Mouse (Mus musculus) MEL (cell line): ENCODE results near the gene Piezo1. TPM values are rescaled to one million over a fixed set of nuclear protein-coding genes. Genes with fewer than 3 reads are reported as not detected.

Source experiments
- DNase-seq: peaks from one replicate; pipeline ENCODE4 v3.0.0; 2011; ENCODE audit warnings: low read depth, low spot score
- H3K27ac ChIP-seq: 2 replicates; pipeline ENCODE4 v1.5.1; 2012; ENCODE audit warnings: low read depth, mild to moderate bottlenecking, control low read depth, low read length, moderate library complexity; ENCODE audit not compliant: control insufficient read depth
- H3K27me3 ChIP-seq, 2 experiments: fragments of 150-350 bp in 1 of 2; sonication (generic) in 1 of 2; 2 replicates each; pipeline ENCODE4 v1.6.1; 2012; ENCODE audit warnings: low read length in 2 of 2, mild to moderate bottlenecking in 2 of 2, improper control_type of control experiment in 1 of 2, moderate library complexity in 1 of 2; ENCODE audit not compliant: insufficient read depth in 2 of 2, control insufficient read depth in 1 of 2
- H3K36me3 ChIP-seq, 2 experiments: 2 replicates each; pipeline ENCODE4 v1.6.1; 2012 to 2014; ENCODE audit warnings: low read length in 2 of 2, improper control_type of control experiment in 1 of 2, inconsistent platforms in 1 of 2, mild to moderate bottlenecking in 1 of 2; ENCODE audit not compliant: insufficient read depth in 2 of 2, control insufficient read depth in 1 of 2
- H3K4me1 ChIP-seq, 2 experiments: fragments of 150-350 bp in 1 of 2; sonication (generic) in 1 of 2; 2 replicates each; pipeline ENCODE4 v1.6.1; 2012; ENCODE audit warnings: low read length in 2 of 2, improper control_type of control experiment in 1 of 2, mild to moderate bottlenecking in 1 of 2; ENCODE audit not compliant: insufficient read depth in 2 of 2, control insufficient read depth in 1 of 2
- H3K4me3 ChIP-seq, 2 experiments: fragments of 150-350 bp in 1 of 2; sonication (generic) in 1 of 2; 2 replicates each; pipeline ENCODE4 v1.5.1; 2012; ENCODE audit warnings: low read depth in 2 of 2, low read length in 2 of 2, mild to moderate bottlenecking in 2 of 2, moderate library complexity in 2 of 2, control low read depth in 1 of 2, improper control_type of control experiment in 1 of 2; ENCODE audit not compliant: control insufficient read depth in 1 of 2, insufficient read depth in 1 of 2
- H3K79me2 ChIP-seq: 2 replicates; pipeline ENCODE4 v1.6.1; 2012; ENCODE audit warnings: mild to moderate bottlenecking, low read length, moderate library complexity; ENCODE audit not compliant: control insufficient read depth, poor library complexity, insufficient read depth
- H3K9ac ChIP-seq: 2 replicates; pipeline ENCODE4 v1.6.1; 2012; ENCODE audit warnings: low read depth, mild to moderate bottlenecking, control low read depth, low read length, moderate library complexity; ENCODE audit not compliant: control insufficient read depth, poor library complexity, severe bottlenecking
- H3K9me3 ChIP-seq: fragments of 150-350 bp; sonication (generic); replicated peaks from 2 replicates; pipeline ENCODE4 v1.6.1; 2012; ENCODE audit warnings: mild to moderate bottlenecking, low read length, improper control_type of control experiment, moderate library complexity; ENCODE audit not compliant: insufficient read depth
- CHD1 ChIP-seq: IDR thresholded peaks from 2 replicates; pipeline ENCODE4 v1.6.1; 2012; ENCODE audit warnings: low read depth, mild to moderate bottlenecking, inconsistent platforms, low read length, improper control_type of control experiment
- CTCF ChIP-seq, 3 experiments: IDR thresholded peaks in 2 of 3; conservative IDR thresholded peaks in 1 of 3; 2 replicates each; pipeline ENCODE4 v1.5.1; 2011 to 2012; ENCODE audit warnings: low read length in 3 of 3, low read depth in 2 of 3, mild to moderate bottlenecking in 2 of 3, improper control_type of control experiment in 1 of 3, inconsistent platforms in 1 of 3, mixed read lengths in 1 of 3, moderate library complexity in 1 of 3; ENCODE audit not compliant: control insufficient read depth in 1 of 3, insufficient read depth in 1 of 3, poor library complexity in 1 of 3, severe bottlenecking in 1 of 3
- E2F4 ChIP-seq: IDR thresholded peaks from 2 replicates; pipeline ENCODE4 v1.6.1; 2011; ENCODE audit warnings: low read depth, low read length, improper control_type of control experiment, borderline replicate concordance
- ETS1 ChIP-seq: IDR thresholded peaks from 2 replicates; pipeline ENCODE4 v1.6.1; 2012; ENCODE audit warnings: low read depth, mild to moderate bottlenecking, inconsistent platforms, low read length, improper control_type of control experiment, moderate library complexity
- GABPA ChIP-seq: IDR thresholded peaks from 2 replicates; pipeline ENCODE4 v1.6.1; 2012; ENCODE audit warnings: low read depth, mild to moderate bottlenecking, inconsistent platforms, low read length, improper control_type of control experiment, moderate library complexity
- GATA1 ChIP-seq: IDR thresholded peaks from 2 replicates; pipeline ENCODE4 v1.6.1; 2011; ENCODE audit warnings: low read depth, low read length, improper control_type of control experiment
- HCFC1 ChIP-seq: IDR thresholded peaks from 2 replicates; pipeline ENCODE4 v1.6.1; 2012; ENCODE audit warnings: low read depth, mild to moderate bottlenecking, inconsistent platforms, low read length, improper control_type of control experiment, moderate library complexity
- MAX ChIP-seq: IDR thresholded peaks from 2 replicates; pipeline ENCODE4 v1.6.1; 2011; ENCODE audit warnings: low read length, improper control_type of control experiment
- MAZ ChIP-seq: IDR thresholded peaks from 2 replicates; pipeline ENCODE4 v1.6.1; 2012; ENCODE audit warnings: low read depth, mild to moderate bottlenecking, inconsistent platforms, low read length, improper control_type of control experiment
- MEF2A ChIP-seq: IDR thresholded peaks from 2 replicates; pipeline ENCODE4 v1.6.1; 2014; ENCODE audit warnings: low read depth, mild to moderate bottlenecking, inconsistent platforms, low read length, improper control_type of control experiment; ENCODE audit not compliant: poor library complexity, insufficient replicate concordance, severe bottlenecking; ENCODE audit errors: extremely low read depth
- MXI1 ChIP-seq: IDR thresholded peaks from 2 replicates; pipeline ENCODE4 v1.6.1; 2011; ENCODE audit warnings: mild to moderate bottlenecking, low read depth, low read length, improper control_type of control experiment
- MYB ChIP-seq: IDR thresholded peaks from 2 replicates; pipeline ENCODE4 v1.6.1; 2011; ENCODE audit warnings: mild to moderate bottlenecking, low read depth, low read length, improper control_type of control experiment
- MYC ChIP-seq: IDR thresholded peaks from 2 replicates; pipeline ENCODE4 v1.6.1; 2011; ENCODE audit warnings: low read depth, mild to moderate bottlenecking, low read length, improper control_type of control experiment, moderate library complexity
- NELFE ChIP-seq: IDR thresholded peaks from 2 replicates; pipeline ENCODE4 v1.6.1; 2011; ENCODE audit warnings: low read depth, low read length, improper control_type of control experiment
- NRF1 ChIP-seq: IDR thresholded peaks from 2 replicates; pipeline ENCODE4 v1.6.1; 2014; ENCODE audit warnings: low read depth, mild to moderate bottlenecking, inconsistent platforms, low read length, improper control_type of control experiment, moderate library complexity; ENCODE audit not compliant: poor library complexity, insufficient read depth, severe bottlenecking
- POLR2A ChIP-seq, 2 experiments: IDR thresholded peaks; 2 replicates each; pipeline ENCODE4 v1.6.1; 2011 to 2012; ENCODE audit warnings: low read length in 2 of 2, mild to moderate bottlenecking in 2 of 2, control low read depth in 1 of 2, improper control_type of control experiment in 1 of 2, low read depth in 1 of 2, moderate library complexity in 1 of 2; ENCODE audit not compliant: control insufficient read depth in 1 of 2, insufficient read depth in 1 of 2, poor library complexity in 1 of 2
- POLR2AphosphoS5 ChIP-seq: IDR thresholded peaks from 2 replicates; pipeline ENCODE4 v1.6.1; 2012; ENCODE audit warnings: low read depth, borderline replicate concordance, mild to moderate bottlenecking, inconsistent platforms, low read length, moderate library complexity, mixed read lengths
- RAD21 ChIP-seq: IDR thresholded peaks from 2 replicates; pipeline ENCODE4 v1.6.1; 2011; ENCODE audit warnings: mild to moderate bottlenecking, low read depth, low read length, improper control_type of control experiment
- RCOR1 ChIP-seq: IDR thresholded peaks from 2 replicates; pipeline ENCODE4 v1.6.1; 2012; ENCODE audit warnings: low read depth, mild to moderate bottlenecking, inconsistent platforms, low read length, improper control_type of control experiment
- SMC3 ChIP-seq: IDR thresholded peaks from 2 replicates; pipeline ENCODE4 v1.6.1; 2011; ENCODE audit warnings: low read depth, low read length, improper control_type of control experiment
- TAL1 ChIP-seq: IDR thresholded peaks from 2 replicates; pipeline ENCODE4 v1.6.1; 2012; ENCODE audit warnings: mild to moderate bottlenecking, inconsistent platforms, low read length, moderate library complexity, mixed read lengths
- TBP ChIP-seq: IDR thresholded peaks from 2 replicates; pipeline ENCODE4 v1.8.0; 2011; ENCODE audit warnings: low read depth, low read length, improper control_type of control experiment
- TCF12 ChIP-seq: IDR thresholded peaks from 2 replicates; pipeline ENCODE4 v1.6.1; 2014; ENCODE audit warnings: low read depth, mild to moderate bottlenecking, inconsistent platforms, low read length, improper control_type of control experiment, moderate library complexity
- UBTF ChIP-seq: IDR thresholded peaks from 2 replicates; pipeline ENCODE4 v1.6.1; 2012; ENCODE audit warnings: low read depth, mild to moderate bottlenecking, inconsistent platforms, low read length, improper control_type of control experiment, moderate library complexity, borderline replicate concordance; ENCODE audit not compliant: insufficient read depth
- USF1 ChIP-seq: IDR thresholded peaks from 2 replicates; pipeline ENCODE4 v1.6.1; 2014; ENCODE audit warnings: low read depth, mild to moderate bottlenecking, inconsistent platforms, low read length, improper control_type of control experiment, moderate library complexity
- ZMIZ1 ChIP-seq: IDR thresholded peaks from 2 replicates; pipeline ENCODE4 v1.6.1; 2012; ENCODE audit warnings: low read depth, mild to moderate bottlenecking, inconsistent platforms, low read length, improper control_type of control experiment, moderate library complexity
- ZNF384 ChIP-seq: IDR thresholded peaks from 2 replicates; pipeline ENCODE4 v1.6.1; 2012; ENCODE audit warnings: low read depth, mild to moderate bottlenecking, inconsistent platforms, low read length, improper control_type of control experiment
- polyA plus RNA-seq, 2 experiments: library from polyadenylated mRNA; stranded (reverse) in 1 of 2; unstranded in 1 of 2; fragments of >175 nt in 1 of 2; fragments of >200 nt in 1 of 2; gene quantifications; 2 replicates each; pipeline versions ENCODE4 v1.2.1 to v1.2.4; 2012; ENCODE audit warnings: low replicate concordance in 2 of 2, low read depth in 1 of 2; ENCODE audit not compliant: insufficient read length in 2 of 2, insufficient read depth in 1 of 2, missing spikeins in 1 of 2
- total RNA-seq: library from RNA; depleted of rRNA; stranded (reverse); fragments of 300-350 nt; gene quantifications from 2 replicates; pipeline ENCODE4 v1.2.3, GENCODE M21; 2012

Gene Piezo1
- total and polyA plus RNA-seq, 3 experiments: 35.1 to 223 (median 144) TPM

DNA sequence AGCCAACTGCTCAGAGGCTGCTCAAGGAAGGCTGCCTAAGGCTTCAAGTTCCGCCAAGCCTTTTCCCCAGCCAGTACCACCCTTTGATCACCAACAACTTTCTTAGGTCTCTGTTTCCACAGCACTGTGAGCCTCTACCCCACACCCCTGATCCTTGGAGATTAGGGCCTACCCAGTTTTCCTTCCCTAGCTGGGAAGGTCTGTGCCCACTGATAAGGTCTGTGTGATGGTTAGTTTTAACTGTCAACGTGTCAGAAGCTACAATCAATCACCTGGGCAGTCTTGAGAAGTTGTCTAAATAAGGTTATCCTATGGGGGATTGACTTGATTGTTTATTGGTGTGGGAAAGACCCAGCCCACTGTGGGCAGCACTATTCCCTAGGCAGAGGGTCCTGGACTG lies 13.3 kb downstream of the Piezo1 start (continued):
- TF ChIP-seq TAL1 (peak; percentile 89), UBTF (no peak), POLR2AphosphoS5 (no peak), MYB (peak; percentile 91), NRF1 (no peak), GATA1 (peak; percentile 89), ZMIZ1 (no peak), MAZ (peak; percentile 27; the same call in 1 of the 2 replicates), TCF12 (peak; percentile 96), POLR2A (IDR thresholded peaks at IDR 0.05; ENCODE audit: control insufficient read depth in 1 of 2, insufficient read depth in 1 of 2, low read depth in 1 of 2, low read length in 2 of 2, poor library complexity in 1 of 2) (no peak; a peak in 1 of 4 replicates), E2F4 (no peak), MEF2A (peak; percentile 56; the same call in 1 of the 2 replicates), CHD1 (no peak), ETS1 (peak; percentile 85), MXI1 (peak; percentile 32; the same call in 1 of the 2 replicates), USF1 (no peak)
- TF ChIP-seq, all 39 proteins: peak for 12

GRCm38 (mm10) chr8:122537033-122537432 lies 14.1 kb downstream of the Piezo1 start:
- H3K9me3 ChIP-seq: no peaks in the 10 kb centered on the region
- 0 out of 4 replicates have a peak, but pooled peaks of 1 of the 2 experiments have one; percentile 2 for TF ChIP-seq POLR2A (IDR thresholded peaks at IDR 0.05; ENCODE audit: control insufficient read depth in 1 of 2, insufficient read depth in 1 of 2, low read depth in 1 of 2, low read length in 2 of 2, poor library complexity in 1 of 2)
- TF ChIP-seq NRF1: no peak
- TF ChIP-seq ZNF384: no peak
- no peak for TF ChIP-seq MEF2A
- TF ChIP-seq, all 39 proteins: peak for 1
- H3K4me3 ChIP-seq: no peak overlapping the region
- peaks cover 13 to 28% of the 10 kb centered on the region in 2 experiments for H3K4me1 ChIP-seq
- no peak for DNase-seq
- peaks cover 52% of the 10 kb centered on the region for H3K79me2 ChIP-seq
- peaks cover 4 to 25% of the 10 kb centered on the region in 2 experiments; a peak in 3 of 4 replicates for H3K36me3 ChIP-seq
- H3K27ac ChIP-seq: peak overlapping the region; percentile 81
- no peak overlapping the region; the same call in 1 of the 2 replicates for H3K9ac ChIP-seq
- H3K27me3 ChIP-seq: no peaks in the 10 kb centered on the region

DNA sequence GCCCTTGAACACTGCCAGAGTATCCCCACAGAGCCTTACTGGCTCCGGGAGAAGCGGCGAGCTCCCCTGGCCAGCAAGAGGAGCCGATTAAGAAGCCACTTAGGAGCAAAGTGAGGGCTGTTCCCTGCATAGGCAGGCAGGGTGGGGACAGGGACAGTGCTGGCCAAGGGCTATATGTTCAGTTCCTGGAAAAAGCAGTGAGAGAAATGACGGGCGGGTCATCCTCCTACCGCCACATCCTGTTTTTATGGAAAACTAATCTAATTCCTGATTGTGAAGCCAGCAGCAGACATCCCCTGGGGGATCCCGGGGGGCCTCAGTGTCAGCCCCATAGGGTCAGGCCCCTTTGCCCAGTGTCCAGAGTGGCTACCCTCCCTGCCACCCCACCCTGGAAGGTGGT lies 19.8 kb downstream of the Piezo1 start:
- H3K4me3 ChIP-seq: no peak overlapping the region
- H3K9ac ChIP-seq: no peak overlapping the region
- no peak overlapping the region for H3K27ac ChIP-seq
- H3K9me3 ChIP-seq: no peaks in the 10 kb centered on the region
- H3K36me3 ChIP-seq: peaks cover 0 to 5% of the 10 kb centered on the region in 2 experiments; a peak in 2 of 4 replicates
- no peak for DNase-seq
- no peaks in the 10 kb centered on the region for H3K27me3 ChIP-seq
- no peaks in the 10 kb centered on the region for H3K4me1 ChIP-seq
- H3K79me2 ChIP-seq: peaks cover 48% of the 10 kb centered on the region
- no peak for TF ChIP-seq RCOR1
- TF ChIP-seq MXI1: no peak
- TF ChIP-seq TBP: no peak
- TF ChIP-seq HCFC1: no peak
- TF ChIP-seq CTCF (IDR thresholded peaks at IDR 0.05 in 2 of 3, conservative IDR thresholded peaks at IDR 0.05 in 1 of 3; ENCODE audit: control insufficient read depth in 1 of 3, insufficient read depth in 1 of 3, low read depth in 2 of 3, low read length in 3 of 3, poor library complexity in 1 of 3, severe bottlenecking in 1 of 3): no peak
- TF ChIP-seq ZNF384: no peak
- TF ChIP-seq MYB: no peak
- TF ChIP-seq MYC: no peak
- TF ChIP-seq MEF2A: no peak
- TF ChIP-seq NELFE: no peak
- TF ChIP-seq RAD21: no peak
- TF ChIP-seq MAX: no peak
- TF ChIP-seq SMC3: no peak
- no peak for TF ChIP-seq GABPA
- TF ChIP-seq ETS1: no peak
- no peak for TF ChIP-seq CHD1
- no peak for TF ChIP-seq GATA1
